Mouse (Mus musculus) liver, adult 2 months (tissue): ENCODE measurements around the gene Chst15.

ENCODE experiments used
- CTCF ChIP-seq: fragments of 200-500 bp; IDR thresholded peaks from 2 replicates; pipeline ENCODE4 v1.5.1; 2011; ENCODE audit warnings: low read depth, low read length, control low read depth
- POLR2A ChIP-seq: fragments of 200-500 bp; IDR thresholded peaks from 2 replicates; pipeline ENCODE4 v1.6.1; 2011; ENCODE audit warnings: low read length, control low read depth; ENCODE audit not compliant: insufficient read depth; ENCODE audit errors: extremely low read depth

DNA sequence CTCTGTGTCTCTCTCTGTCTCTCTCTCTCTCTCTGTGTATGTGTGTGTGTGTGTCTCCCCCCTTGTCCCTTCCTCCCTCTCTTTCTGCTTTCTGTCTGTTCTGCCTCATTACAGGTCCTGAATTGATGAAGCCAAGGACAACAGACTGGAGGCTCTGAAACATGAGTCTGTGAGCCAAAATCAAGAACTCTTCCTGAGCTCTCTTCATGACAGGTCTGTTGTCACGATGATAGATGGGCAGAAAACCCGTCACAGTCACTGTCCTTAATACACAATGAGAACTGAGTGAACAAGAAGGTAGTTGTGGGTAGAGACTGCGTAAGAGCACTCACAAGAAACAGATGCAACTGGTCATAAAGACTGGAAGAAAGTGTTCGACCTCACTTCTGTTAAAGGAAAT is 43.3 kb upstream of the Chst15 start:
- no peak for TF ChIP-seq CTCF
- no peak for TF ChIP-seq POLR2A
